In the genomic region with DNA sequence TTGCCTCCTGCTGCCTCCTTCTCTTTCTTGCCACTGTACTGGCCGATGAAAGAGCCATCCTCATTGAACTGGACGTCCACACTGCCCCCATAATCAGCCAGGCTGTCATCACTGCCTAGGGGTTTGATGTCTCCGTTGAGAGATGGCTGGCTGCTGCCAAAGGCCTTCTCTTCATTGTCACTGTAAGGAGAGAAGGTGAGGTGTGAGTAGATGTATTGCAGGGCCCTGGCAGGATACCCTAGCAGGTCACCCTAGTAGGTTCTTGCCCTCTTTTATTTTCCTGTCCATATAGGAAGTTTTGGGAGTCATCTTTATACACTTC, we compare ENCODE assay signal across 27 mouse cellular contexts. TPM values are rescaled to one million over a fixed set of nuclear protein-coding genes. Genes with fewer than 3 reads are reported as not detected.
DNase-seq lines count a peak whose midpoint lies in the region; ATAC-seq and TF ChIP-seq lines count a peak whose summit lies in the region.
"Had no signal": no experiment of that assay in that cellular context is flagged by ENCODE, and none has a peak within 500 bp of the region (broad histone marks: within the 10 kb centered on the region; RNA-seq: fewer than 3 reads in every experiment).

No protein-coding gene starts in this region.

- 11% methylated on average over 3 of the region's 3 CpGs for whole genome bisulfite sequencing in cerebellum, adult 2 months
- WGBS in heart, embryonic 10.5 days: 37% methylated on average over 3 of the region's 3 CpGs
- 44% methylated on average over 3 of the region's 3 CpGs for WGBS in heart, embryonic 15.5 days
- WGBS in heart, embryonic 12.5 days: 38% methylated on average over 3 of the region's 3 CpGs

- no peaks in the 10 kb centered on the region for H3K9me3 ChIP-seq in heart, embryonic 10.5 days
- no peaks in the 10 kb centered on the region for H3K9me3 ChIP-seq in heart, embryonic 15.5 days (replicated peaks)
- H3K9me3 ChIP-seq in heart, embryonic 12.5 days (replicated peaks): no peaks in the 10 kb centered on the region
- H3K9me3 ChIP-seq: embryonic facial prominence, embryonic 12.5 days; embryonic facial prominence, embryonic 15.5 days; heart, embryonic 13.5 days; hindbrain, embryonic 10.5 days; hindbrain, embryonic 13.5 days; intestine, embryonic 15.5 days had no signal

- TF ChIP-seq CTCF in cerebellum, adult 2 months (IDR thresholded peaks at IDR 0.05; ENCODE audit: borderline replicate concordance, insufficient read depth, low read depth, low read length): no peak

- H3K4me3 ChIP-seq in cerebellum, adult 2 months (replicated peaks; ENCODE audit: insufficient read depth, low read depth, low read length): no peak overlapping the region
- no peak overlapping the region for H3K4me3 ChIP-seq in heart, embryonic 10.5 days
- no peak overlapping the region for H3K4me3 ChIP-seq in heart, embryonic 15.5 days
- no peak overlapping the region for H3K4me3 ChIP-seq in heart, embryonic 12.5 days
- H3K4me3 ChIP-seq: embryonic facial prominence, embryonic 12.5 days; embryonic facial prominence, embryonic 15.5 days; gastrocnemius, adult 2 months; heart, embryonic 13.5 days; hindbrain, embryonic 10.5 days; hindbrain, embryonic 13.5 days; intestine, embryonic 15.5 days had no signal

- H3K9ac ChIP-seq in heart, embryonic 15.5 days: no peak overlapping the region
- no peak overlapping the region for H3K9ac ChIP-seq in heart, embryonic 12.5 days
- H3K9ac ChIP-seq: embryonic facial prominence, embryonic 12.5 days; embryonic facial prominence, embryonic 15.5 days; forebrain, postnatal 0 days; heart, embryonic 13.5 days; hindbrain, embryonic 13.5 days; intestine, embryonic 15.5 days had no signal

- no peaks in the 10 kb centered on the region for H3K36me3 ChIP-seq in heart, embryonic 10.5 days
- no peaks in the 10 kb centered on the region for H3K36me3 ChIP-seq in heart, embryonic 15.5 days
- H3K36me3 ChIP-seq in heart, embryonic 12.5 days: no peaks in the 10 kb centered on the region
- H3K36me3 ChIP-seq: embryonic facial prominence, embryonic 12.5 days; embryonic facial prominence, embryonic 15.5 days; heart, embryonic 13.5 days; hindbrain, embryonic 10.5 days; intestine, embryonic 15.5 days had no signal

- ATAC-seq in heart, embryonic 15.5 days (replicated peaks; ENCODE audit: insufficient number of reproducible peaks, insufficient read depth, low FRiP score, low read depth): peak; percentile 75
- ATAC-seq in heart, embryonic 12.5 days (ENCODE audit: insufficient number of reproducible peaks, low FRiP score): no peak
- ATAC-seq: activated CD4-positive, CD25-positive, alpha-beta regulatory T cell, adult 4 months; forebrain, embryonic 14.5 days; hindbrain, embryonic 16.5 days; intestine, embryonic 15.5 days had no signal

- no peak for DNase-seq in cerebellum, adult 2 months
- no peak for DNase-seq in cerebellum, adult 18-20 months
- peak; percentile 11 for DNase-seq in heart, adult 8-10 months (ENCODE audit: low spot score)
- DNase-seq in heart, embryonic 10.5 days (ENCODE audit: low spot score): no peak
- DNase-seq in left cerebral cortex, adult 8-10 months (ENCODE audit: low spot score in 2 of 2): no peak
- DNase-seq: adrenal gland, adult 8-10 months; adrenal gland, postnatal 25 days; forebrain, postnatal 0 days; gastrocnemius, adult 2 months; gastrocnemius, postnatal 14 days; kidney, adult 11 months; kidney, adult 8-10 months had no signal

- TF ChIP-seq POLR2A in cerebellum, adult 2 months (IDR thresholded peaks at IDR 0.05; ENCODE audit: borderline replicate concordance, insufficient read depth, low read length): no peak

- peak overlapping the region; percentile 41 for H3K27ac ChIP-seq in cerebellum, adult 2 months (ENCODE audit: insufficient read depth, low read length)
- no peak overlapping the region for H3K27ac ChIP-seq in heart, embryonic 10.5 days
- no peak overlapping the region for H3K27ac ChIP-seq in heart, embryonic 15.5 days
- H3K27ac ChIP-seq in heart, embryonic 12.5 days (ENCODE audit: poor library complexity, severe bottlenecking): no peak overlapping the region
- H3K27ac ChIP-seq: embryonic facial prominence, embryonic 12.5 days; embryonic facial prominence, embryonic 15.5 days; gastrocnemius, adult 2 months; heart, embryonic 13.5 days; hindbrain, embryonic 10.5 days; hindbrain, embryonic 13.5 days; intestine, embryonic 15.5 days had no signal

- no peaks in the 10 kb centered on the region for H3K27me3 ChIP-seq in cerebellum, adult 2 months (ENCODE audit: control insufficient read depth, insufficient read depth, low read length)
- peaks cover 7% of the 10 kb centered on the region; the same call in 1 of the 2 replicates for H3K27me3 ChIP-seq in heart, embryonic 10.5 days (ENCODE audit: insufficient read depth, poor library complexity, severe bottlenecking)
- H3K27me3 ChIP-seq in heart, embryonic 15.5 days: no peaks in the 10 kb centered on the region; the same call in 1 of the 2 replicates
- H3K27me3 ChIP-seq in heart, embryonic 12.5 days (replicated peaks): peaks cover 9% of the 10 kb centered on the region; the same call in 1 of the 2 replicates
- H3K27me3 ChIP-seq: embryonic facial prominence, embryonic 12.5 days; embryonic facial prominence, embryonic 15.5 days; hindbrain, embryonic 13.5 days; intestine, embryonic 15.5 days had no signal

- H3K4me1 ChIP-seq in cerebellum, adult 2 months (ENCODE audit: control insufficient read depth, insufficient read depth, low read length): peaks cover 12% of the 10 kb centered on the region
- peaks cover 8% of the 10 kb centered on the region for H3K4me1 ChIP-seq in heart, embryonic 10.5 days
- H3K4me1 ChIP-seq in heart, embryonic 15.5 days (replicated peaks): no peaks in the 10 kb centered on the region
- no peaks in the 10 kb centered on the region for H3K4me1 ChIP-seq in heart, embryonic 12.5 days (replicated peaks)
- H3K4me1 ChIP-seq: embryonic facial prominence, embryonic 12.5 days; embryonic facial prominence, embryonic 15.5 days; heart, embryonic 13.5 days; hindbrain, embryonic 10.5 days; hindbrain, embryonic 13.5 days; intestine, embryonic 15.5 days had no signal

- no peak overlapping the region for H3K4me2 ChIP-seq in heart, embryonic 15.5 days
- H3K4me2 ChIP-seq in heart, embryonic 12.5 days: no peak overlapping the region
- H3K4me2 ChIP-seq: embryonic facial prominence, embryonic 12.5 days; embryonic facial prominence, embryonic 15.5 days; heart, embryonic 13.5 days; hindbrain, embryonic 13.5 days; intestine, embryonic 15.5 days had no signal

RNA-seq across cellular contexts. Expression of gene Pdzd4, which starts 30.3 kb away (rescaled TPM):
- polyA plus RNA-seq in cerebellum, adult 2 months (2012; rRNA removed): 54.6 and 56.6 TPM in 2 replicates
- total RNA-seq in heart, adult 8-10 months (2022): 1 to 10 TPM; 1.2 to 1.7 (median 1.6) TPM
- 0.32 and 0.38 TPM in 2 replicates for polyA plus RNA-seq in heart, embryonic 10.5 days (2016; fragmentation: Nextera tagmentation; extraction: Ambion mirVana)
- 0.30 and 0.57 TPM in 2 replicates for polyA plus RNA-seq in heart, embryonic 15.5 days (2015; fragmentation: Nextera tagmentation; extraction: Ambion mirVana)
- polyA plus RNA-seq in heart, embryonic 12.5 days (2016; fragmentation: Nextera tagmentation; extraction: Ambion mirVana): 0.42 and 0.54 TPM in 2 replicates
- 100 to 1,000 TPM; 105 to 117 (median 113) TPM for total RNA-seq in left cerebral cortex, adult 8-10 months (2022)

RNA-seq across cellular contexts. Expression of gene Avpr2, which starts 36.9 kb away (rescaled TPM):
- polyA plus RNA-seq in cerebellum, adult 2 months (2012; rRNA removed): 0.16 and 0.41 TPM in 2 replicates
- total RNA-seq in heart, adult 8-10 months (2022): not detected
- not detected in 2 replicates for polyA plus RNA-seq in heart, embryonic 10.5 days (2016; fragmentation: Nextera tagmentation; extraction: Ambion mirVana)
- polyA plus RNA-seq in heart, embryonic 15.5 days (2015; fragmentation: Nextera tagmentation; extraction: Ambion mirVana): 0.04 and 0.22 TPM in 2 replicates
- polyA plus RNA-seq in heart, embryonic 12.5 days (2016; fragmentation: Nextera tagmentation; extraction: Ambion mirVana): not detected in 2 replicates
- not detected for total RNA-seq in left cerebral cortex, adult 8-10 months (2022)
- total RNA-seq: adrenal gland, adult 8-10 months; adrenal gland, postnatal 25 days; forebrain, postnatal 0 days; gastrocnemius, adult 2 months; gastrocnemius, postnatal 14 days; gastrocnemius, postnatal 4 days had no signal
- polyA plus RNA-seq: brain, embryonic 14.5 days; forebrain, embryonic 11.5 days; forebrain, embryonic 14.5 days; forebrain, postnatal 0 days; frontal cortex, adult 2 months; heart, embryonic 13.5 days had no signal

RNA-seq across cellular contexts. Expression of gene L1cam, which starts 40.9 kb away (rescaled TPM):
- 97.0 and 98.1 TPM in 2 replicates for polyA plus RNA-seq in cerebellum, adult 2 months (2012; rRNA removed)
- total RNA-seq in heart, adult 8-10 months (2022): 1 to 10 TPM; 3.3 to 5.3 (median 4.2) TPM
- 1.7 and 2.3 TPM in 2 replicates for polyA plus RNA-seq in heart, embryonic 10.5 days (2016; fragmentation: Nextera tagmentation; extraction: Ambion mirVana)
- 0.25 and 2.3 TPM in 2 replicates for polyA plus RNA-seq in heart, embryonic 15.5 days (2015; fragmentation: Nextera tagmentation; extraction: Ambion mirVana)
- polyA plus RNA-seq in heart, embryonic 12.5 days (2016; fragmentation: Nextera tagmentation; extraction: Ambion mirVana): 0.58 and 0.73 TPM in 2 replicates
- total RNA-seq in left cerebral cortex, adult 8-10 months (2022): 100 to 1,000 TPM; 147 to 158 (median 153) TPM

Comparison
In these comparisons a context has a peak if more than half of its experiments do, and no peak if none do; other contexts are left out.
1. RNA of gene Pdzd4, which starts 30.3 kb away (polyA plus RNA-seq): 54.6 to 56.6 TPM in cerebellum, adult 2 months; 0.42 to 0.54 TPM in heart, embryonic 12.5 days, 0.32 to 0.38 TPM in heart, embryonic 10.5 days and 0.30 to 0.57 TPM in heart, embryonic 15.5 days; every median in the first group is over 10 times any median in the second.
2. RNA of gene L1cam, which starts 40.9 kb away (polyA plus RNA-seq): 97.0 to 98.1 TPM in cerebellum, adult 2 months; 1.7 to 2.3 TPM in heart, embryonic 10.5 days, 0.58 to 0.73 TPM in heart, embryonic 12.5 days and 0.25 to 2.3 TPM in heart, embryonic 15.5 days; every median in the first group is over 10 times any median in the second.